Mouse (Mus musculus) heart, embryonic 12.5 days (tissue): ENCODE measurements around the gene Card11. TPM values are rescaled to one million over a fixed set of nuclear protein-coding genes. Genes with fewer than 3 reads are reported as not detected.

Experiments
- ATAC-seq: fragments of 200-750 bp; cut with Nextera tagmentation; 2 replicates; pipeline ENCODE4 v1.8.0; 2017; ENCODE audit warnings: moderate TSS enrichment, moderate library complexity; ENCODE audit not compliant: insufficient number of reproducible peaks, low FRiP score
- H3K27ac ChIP-seq: fragments of 300-500 bp; sonication (generic); 2 replicates; pipeline ENCODE4 v1.5.1; 2016; ENCODE audit warnings: mild to moderate bottlenecking, moderate library complexity; ENCODE audit not compliant: poor library complexity, severe bottlenecking
- H3K27me3 ChIP-seq: fragments of 300-500 bp; sonication (generic); replicated peaks from 2 replicates; pipeline ENCODE4 v1.6.1; 2016; ENCODE audit warnings: mild to moderate bottlenecking, moderate library complexity
- H3K36me3 ChIP-seq: fragments of 300-500 bp; sonication (generic); 2 replicates; pipeline ENCODE4 v1.6.1; 2016; ENCODE audit warnings: mild to moderate bottlenecking, moderate library complexity
- H3K4me1 ChIP-seq: fragments of 300-500 bp; sonication (generic); replicated peaks from 2 replicates; pipeline ENCODE4 v1.6.1; 2016; ENCODE audit warnings: mild to moderate bottlenecking
- H3K4me2 ChIP-seq: fragments of 300-500 bp; sonication (generic); 2 replicates; pipeline ENCODE4 v1.6.1; 2016; ENCODE audit warnings: mild to moderate bottlenecking, moderate library complexity
- H3K4me3 ChIP-seq: fragments of 300-500 bp; sonication (generic); 2 replicates; pipeline ENCODE4 v1.5.1; 2016; ENCODE audit warnings: mild to moderate bottlenecking
- H3K9ac ChIP-seq: fragments of 300-500 bp; sonication (generic); 2 replicates; pipeline ENCODE4 v1.6.1; 2016; ENCODE audit warnings: mild to moderate bottlenecking, moderate library complexity
- H3K9me3 ChIP-seq: fragments of 300-500 bp; sonication (generic); replicated peaks from 2 replicates; pipeline ENCODE4 v1.6.1; 2016; ENCODE audit warnings: mild to moderate bottlenecking, moderate library complexity
- WGBS: fragments of 180-500 bp; shearing (Covaris S2); methylation state at CpG from one replicate; pipeline ENCODE4 v1.1.7; 2016; 5-methylcytosine and 5-hydroxymethylcytosine counted together
- polyA plus RNA-seq: library from polyadenylated mRNA; unstranded; fragments of >200 nt; fragmentation: Nextera tagmentation; extraction: Ambion mirVana; gene quantifications from 2 replicates; pipeline ENCODE4 v1.2.1, GENCODE M21; 2016

Gene Card11
- 0.18 and 0.21 TPM in 2 replicates for polyA plus RNA-seq

GRCm38 (mm10) chr5:141000349-141000748, at the start of gene Card11:
Gene Card11 (minus strand): TSS chr5:141000582.
- Histone ChIP-seq H3K4me3 (no peak within 1 kb of the TSS), H3K36me3 (no peaks in the 10 kb centered on the region), H3K27ac (no peak within 1 kb of the TSS), H3K4me1 (no peaks in the 10 kb centered on the region), H3K9me3 (no peaks in the 10 kb centered on the region), H3K4me2 (no peak within 1 kb of the TSS), H3K27me3 (no peaks in the 10 kb centered on the region), H3K9ac (no peak within 1 kb of the TSS)
- ATAC-seq: no peak
- WGBS: 64% methylated on average over 10 of the region's 10 CpGs

GRCm38 (mm10) chr5:141047651-141048218, 47.4 kb upstream of the Card11 start:
- WGBS: 83% methylated on average over 13 of the region's 13 CpGs
- Histone ChIP-seq H3K27me3 (0 out of 2 replicates have a peak, but pooled peaks cover 12% of the 10 kb centered on the region), H3K4me1 (no peaks in the 10 kb centered on the region), H3K4me3 (no peak overlapping the region), H3K4me2 (no peak overlapping the region), H3K36me3 (no peaks in the 10 kb centered on the region), H3K9ac (no peak overlapping the region), H3K9me3 (peaks cover 14% of the 10 kb centered on the region), H3K27ac (no peak overlapping the region)
- no peak for ATAC-seq

- 72% methylated on average over 9 of the region's 9 CpGs for WGBS
- H3K9me3 ChIP-seq: no peaks in the 10 kb centered on the region
- ATAC-seq: no peak
Observed at GRCm38 (mm10) chr5:141044976-141045375, 44.6 kb upstream of the Card11 start.

GRCm38 (mm10) chr5:141043654-141044447, 43.5 kb upstream of the Card11 start:
- no peaks in the 10 kb centered on the region for H3K36me3 ChIP-seq
- ATAC-seq: no peak
- WGBS: 52% methylated on average over 19 of the region's 19 CpGs
- no peak overlapping the region for H3K27ac ChIP-seq
- H3K4me1 ChIP-seq: 0 out of 2 replicates have a peak, but pooled peaks cover 3% of the 10 kb centered on the region
- no peak overlapping the region for H3K4me3 ChIP-seq
- no peak overlapping the region for H3K9ac ChIP-seq
- H3K4me2 ChIP-seq: peak overlapping the region; percentile 19
- H3K27me3 ChIP-seq: no peaks in the 10 kb centered on the region
- H3K9me3 ChIP-seq: no peaks in the 10 kb centered on the region

More at GRCm38 (mm10) chr5:141044976-141045375, 44.6 kb upstream of the Card11 start:
- H3K36me3 ChIP-seq: no peaks in the 10 kb centered on the region
- no peak overlapping the region for H3K27ac ChIP-seq
- H3K9ac ChIP-seq: no peak overlapping the region
- 0 out of 2 replicates have a peak, but pooled peaks cover 6% of the 10 kb centered on the region for H3K27me3 ChIP-seq
- H3K4me3 ChIP-seq: no peak overlapping the region
- H3K4me2 ChIP-seq: no peak overlapping the region
- 0 out of 2 replicates have a peak, but pooled peaks cover 3% of the 10 kb centered on the region for H3K4me1 ChIP-seq

- no peaks in the 10 kb centered on the region for H3K36me3 ChIP-seq
- no peak overlapping the region for H3K27ac ChIP-seq
- WGBS: 83% methylated on average over 4 of the region's 4 CpGs
- no peak for ATAC-seq
- no peak overlapping the region for H3K9ac ChIP-seq
- no peaks in the 10 kb centered on the region for H3K27me3 ChIP-seq
- 0 out of 2 replicates have a peak, but pooled peaks cover 3% of the 10 kb centered on the region for H3K4me1 ChIP-seq
- H3K4me3 ChIP-seq: no peak overlapping the region
- H3K9me3 ChIP-seq: no peaks in the 10 kb centered on the region
- no peak overlapping the region for H3K4me2 ChIP-seq
Observed at GRCm38 (mm10) chr5:141042406-141042805, 42.0 kb upstream of the Card11 start.

GRCm38 (mm10) chr5:141040846-141041245, 40.5 kb upstream of the Card11 start:
- Histone ChIP-seq H3K9me3 (no peaks in the 10 kb centered on the region), H3K27me3 (no peaks in the 10 kb centered on the region), H3K4me2 (no peak overlapping the region), H3K9ac (no peak overlapping the region), H3K27ac (no peak overlapping the region), H3K4me3 (no peak overlapping the region), H3K36me3 (no peaks in the 10 kb centered on the region), H3K4me1 (0 out of 2 replicates have a peak, but pooled peaks cover 3% of the 10 kb centered on the region)
- no peak for ATAC-seq
- 68% methylated on average over 9 of the region's 9 CpGs for WGBS

GRCm38 (mm10) chr5:141038342-141038741, 38.0 kb upstream of the Card11 start:
- WGBS: 57% methylated on average over 1 of the region's 1 CpGs
- no peak overlapping the region for H3K9ac ChIP-seq
- no peak for ATAC-seq

GRCm38 (mm10) chr5:141035346-141035745, 35.0 kb upstream of the Card11 start:
- WGBS: 81% methylated on average over 6 of the region's 6 CpGs
- 0 out of 2 replicates have a peak, but pooled peaks cover 3% of the 10 kb centered on the region for H3K9me3 ChIP-seq
- H3K4me1 ChIP-seq: no peaks in the 10 kb centered on the region
- no peak overlapping the region for H3K4me2 ChIP-seq
- no peak overlapping the region for H3K4me3 ChIP-seq
- ATAC-seq: no peak
- H3K36me3 ChIP-seq: no peaks in the 10 kb centered on the region
- H3K27ac ChIP-seq: no peak overlapping the region
- H3K27me3 ChIP-seq: no peaks in the 10 kb centered on the region
- no peak overlapping the region for H3K9ac ChIP-seq

More at GRCm38 (mm10) chr5:141038342-141038741, 38.0 kb upstream of the Card11 start:
- Histone ChIP-seq H3K4me2 (no peak overlapping the region), H3K4me1 (0 out of 2 replicates have a peak, but pooled peaks cover 3% of the 10 kb centered on the region), H3K27me3 (no peaks in the 10 kb centered on the region), H3K4me3 (no peak overlapping the region), H3K27ac (no peak overlapping the region), H3K9me3 (no peaks in the 10 kb centered on the region), H3K36me3 (no peaks in the 10 kb centered on the region)

GRCm38 (mm10) chr5:141034301-141034700, 33.9 kb upstream of the Card11 start:
- 0 out of 2 replicates have a peak, but pooled peaks cover 3% of the 10 kb centered on the region for H3K9me3 ChIP-seq
- H3K36me3 ChIP-seq: no peaks in the 10 kb centered on the region
- H3K27me3 ChIP-seq: no peaks in the 10 kb centered on the region
- no peak overlapping the region for H3K4me2 ChIP-seq
- H3K4me1 ChIP-seq: no peaks in the 10 kb centered on the region
- no peak overlapping the region for H3K4me3 ChIP-seq
- 66% methylated on average over 3 of the region's 3 CpGs for WGBS
- H3K27ac ChIP-seq: no peak overlapping the region
- no peak for ATAC-seq
- no peak overlapping the region for H3K9ac ChIP-seq

- Histone ChIP-seq H3K4me1 (no peaks in the 10 kb centered on the region), H3K27me3 (no peaks in the 10 kb centered on the region), H3K4me2 (no peak overlapping the region), H3K9me3 (0 out of 2 replicates have a peak, but pooled peaks cover 3% of the 10 kb centered on the region), H3K4me3 (no peak overlapping the region), H3K27ac (no peak overlapping the region), H3K36me3 (no peaks in the 10 kb centered on the region), H3K9ac (no peak overlapping the region)
- WGBS: 73% methylated on average over 1 of the region's 1 CpGs
- no peak for ATAC-seq
Observed at GRCm38 (mm10) chr5:141033001-141033400, 32.6 kb upstream of the Card11 start.

GRCm38 (mm10) chr5:141029364-141029763, 29.0 kb upstream of the Card11 start:
- Histone ChIP-seq H3K4me1 (no peaks in the 10 kb centered on the region), H3K4me2 (no peak overlapping the region), H3K27ac (no peak overlapping the region), H3K27me3 (no peaks in the 10 kb centered on the region), H3K36me3 (no peaks in the 10 kb centered on the region), H3K4me3 (no peak overlapping the region), H3K9me3 (0 out of 2 replicates have a peak, but pooled peaks cover 3% of the 10 kb centered on the region), H3K9ac (no peak overlapping the region)
- ATAC-seq: no peak
- WGBS: 82% methylated on average over 2 of the region's 2 CpGs
